Mouse (Mus musculus) kidney, embryonic 15.5 days (tissue): ENCODE results near the gene Tbc1d17. TPM values are rescaled to one million over a fixed set of nuclear protein-coding genes. Genes with fewer than 3 reads are reported as not detected.

Source experiments
- ATAC-seq: fragments of 200-750 bp; cut with Nextera tagmentation; replicated peaks from 2 replicates; pipeline ENCODE4 v1.8.0; 2017; ENCODE audit warnings: moderate TSS enrichment; ENCODE audit not compliant: low FRiP score
- H3K27ac ChIP-seq: fragments of 300-500 bp; sonication (generic); 2 replicates; pipeline ENCODE4 v1.5.1; 2015; ENCODE audit warnings: mild to moderate bottlenecking, inconsistent platforms
- H3K27me3 ChIP-seq: fragments of 300-500 bp; sonication (generic); 2 replicates; pipeline ENCODE4 v1.6.1; 2015; ENCODE audit warnings: inconsistent platforms
- H3K36me3 ChIP-seq: fragments of 300-500 bp; sonication (generic); 2 replicates; pipeline ENCODE4 v1.6.1; 2015; ENCODE audit warnings: inconsistent platforms
- H3K4me1 ChIP-seq: fragments of 300-500 bp; sonication (generic); 2 replicates; pipeline ENCODE4 v1.6.1; 2015; ENCODE audit warnings: inconsistent platforms
- H3K4me2 ChIP-seq: fragments of 300-500 bp; sonication (generic); 2 replicates; pipeline ENCODE4 v1.6.1; 2015; ENCODE audit warnings: moderate library complexity, mild to moderate bottlenecking, inconsistent platforms
- H3K4me3 ChIP-seq: fragments of 300-500 bp; sonication (generic); replicated peaks from 2 replicates; pipeline ENCODE4 v1.5.1; 2015; ENCODE audit warnings: mild to moderate bottlenecking, inconsistent platforms
- H3K9ac ChIP-seq: fragments of 300-500 bp; sonication (generic); 2 replicates; pipeline ENCODE4 v1.6.1; 2015; ENCODE audit warnings: mild to moderate bottlenecking, inconsistent platforms
- H3K9me3 ChIP-seq: fragments of 300-500 bp; sonication (generic); replicated peaks from 2 replicates; pipeline ENCODE4 v1.6.1; 2016; ENCODE audit warnings: inconsistent platforms
- WGBS: fragments of 180-500 bp; shearing (Covaris S2); methylation state at CpG from one replicate; pipeline ENCODE4 v1.1.7; 2015; ENCODE audit warnings: mixed read lengths; 5-methylcytosine and 5-hydroxymethylcytosine counted together
- polyA plus RNA-seq: library from polyadenylated mRNA; unstranded; fragments of >200 nt; fragmentation: Nextera tagmentation; extraction: Ambion mirVana; gene quantifications from 2 replicates; pipeline ENCODE4 v1.2.1, GENCODE M21; 2015

Gene Tbc1d17
- polyA plus RNA-seq, 1 experiment from 2014 or later = 81.0 TPM

GRCm38 (mm10) chr7:44835373-44836015, 13.4 kb downstream of the Tbc1d17 start:
- Histone ChIP-seq H3K4me2 (no peak overlapping the region), H3K9ac (no peak overlapping the region), H3K4me3 (no peak overlapping the region), H3K4me1 (peaks cover 29% of the 10 kb centered on the region), H3K27ac (no peak overlapping the region), H3K27me3 (peaks cover 19% of the 10 kb centered on the region), H3K9me3 (no peaks in the 10 kb centered on the region), H3K36me3 (peaks cover 21% of the 10 kb centered on the region)
- ATAC-seq = no peak
- 85% methylated on average over 1 of the region's 1 CpGs for WGBS

DNA sequence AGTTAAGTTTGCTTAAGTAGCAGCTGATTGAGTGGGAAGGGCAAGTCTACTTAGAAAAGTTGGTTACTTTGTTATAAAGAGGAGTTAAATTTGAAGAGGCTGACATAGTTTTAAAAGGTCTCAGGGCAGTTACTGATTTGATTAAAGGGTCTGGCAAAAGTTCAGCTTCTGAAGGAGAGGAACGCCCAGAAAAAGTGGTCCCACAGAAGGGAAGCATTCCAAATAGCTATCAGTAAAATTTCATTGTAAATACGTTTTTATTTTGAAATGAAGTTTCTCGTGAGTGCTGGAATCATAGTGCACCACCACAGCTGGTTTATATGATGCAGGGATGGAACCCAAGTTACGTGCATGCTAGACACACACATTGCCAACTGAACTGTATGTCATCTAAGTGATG, 16.1 kb downstream of the Tbc1d17 start:
- Histone ChIP-seq H3K36me3 (peaks cover 47% of the 10 kb centered on the region), H3K4me3 (no peak overlapping the region), H3K9me3 (no peaks in the 10 kb centered on the region), H3K4me1 (peaks cover 13% of the 10 kb centered on the region), H3K9ac (no peak overlapping the region), H3K4me2 (no peak overlapping the region), H3K27ac (no peak overlapping the region), H3K27me3 (no peaks in the 10 kb centered on the region)
- no peak for ATAC-seq
- WGBS = 60% methylated on average over 4 of the region's 4 CpGs

GRCm38 (mm10) chr7:44828706-44829105, 20.2 kb downstream of the Tbc1d17 start:
- no peak overlapping the region for H3K4me3 ChIP-seq
- H3K4me1 ChIP-seq = peaks cover 9% of the 10 kb centered on the region
- no peak overlapping the region for H3K9ac ChIP-seq
- H3K27me3 ChIP-seq = no peaks in the 10 kb centered on the region
- no peak overlapping the region for H3K27ac ChIP-seq
- 96% methylated on average over 5 of the region's 5 CpGs for WGBS
- peaks cover 57% of the 10 kb centered on the region for H3K36me3 ChIP-seq
- no peak overlapping the region for H3K4me2 ChIP-seq
- no peak for ATAC-seq
- no peaks in the 10 kb centered on the region for H3K9me3 ChIP-seq

- Histone ChIP-seq H3K27me3 (no peaks in the 10 kb centered on the region), H3K36me3 (peaks cover 54% of the 10 kb centered on the region), H3K27ac (no peak overlapping the region), H3K9ac (no peak overlapping the region), H3K4me3 (no peak overlapping the region), H3K4me1 (peaks cover 20% of the 10 kb centered on the region), H3K4me2 (no peak overlapping the region), H3K9me3 (no peaks in the 10 kb centered on the region)
- 70% methylated on average over 3 of the region's 3 CpGs for WGBS
- ATAC-seq = no peak
Measured at GRCm38 (mm10) chr7:44826771-44827170, 22.1 kb downstream of the Tbc1d17 start.

DNA sequence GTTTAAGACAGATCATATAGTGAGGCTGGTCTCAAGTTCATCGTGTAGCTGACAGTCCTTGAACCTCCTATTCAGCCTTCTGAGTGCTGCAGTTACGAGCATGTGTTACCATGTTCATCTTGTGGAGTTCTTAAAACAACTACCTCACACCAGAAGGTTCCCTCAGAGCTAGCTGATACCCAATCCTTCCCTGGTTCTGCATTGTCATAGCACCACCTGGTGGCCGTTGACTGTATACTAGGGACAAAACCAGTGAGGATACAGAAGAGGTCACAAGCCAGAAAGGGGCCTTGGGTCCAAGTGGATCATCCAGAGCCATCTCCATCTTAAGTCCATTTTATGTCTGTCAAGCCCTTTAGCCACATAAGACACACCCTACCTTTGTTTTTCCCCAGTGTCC, 24.0 kb downstream of the Tbc1d17 start:
- peaks cover 37% of the 10 kb centered on the region for H3K4me1 ChIP-seq
- H3K4me2 ChIP-seq = no peak overlapping the region
- no peaks in the 10 kb centered on the region for H3K9me3 ChIP-seq
- no peaks in the 10 kb centered on the region for H3K27me3 ChIP-seq
- WGBS = 14% methylated on average over 3 of the region's 3 CpGs
- peaks cover 35% of the 10 kb centered on the region for H3K36me3 ChIP-seq
- H3K9ac ChIP-seq = no peak overlapping the region
- 0 out of 2 replicates have a peak, but pooled peaks have one; percentile 35 for ATAC-seq
- no peak overlapping the region for H3K27ac ChIP-seq
- no peak overlapping the region for H3K4me3 ChIP-seq

GRCm38 (mm10) chr7:44823409-44823808, 25.5 kb downstream of the Tbc1d17 start:
- no peak overlapping the region for H3K4me2 ChIP-seq
- H3K9me3 ChIP-seq = no peaks in the 10 kb centered on the region
- no peak overlapping the region for H3K9ac ChIP-seq
- H3K36me3 ChIP-seq = peaks cover 20% of the 10 kb centered on the region
- peaks cover 52% of the 10 kb centered on the region for H3K4me1 ChIP-seq
- no peak for ATAC-seq
- WGBS = 46% methylated on average over 7 of the region's 7 CpGs
- no peak overlapping the region for H3K4me3 ChIP-seq
- H3K27ac ChIP-seq = no peak overlapping the region
- no peaks in the 10 kb centered on the region for H3K27me3 ChIP-seq

GRCm38 (mm10) chr7:44821666-44822448, 27.0 kb downstream of the Tbc1d17 start:
- Histone ChIP-seq H3K4me1 (peaks cover 64% of the 10 kb centered on the region), H3K27ac (no peak overlapping the region), H3K36me3 (peaks cover 10% of the 10 kb centered on the region; the same call in 1 of the 2 replicates), H3K4me3 (no peak overlapping the region), H3K27me3 (no peaks in the 10 kb centered on the region), H3K9ac (no peak overlapping the region), H3K9me3 (no peaks in the 10 kb centered on the region), H3K4me2 (no peak overlapping the region)
- WGBS = 78% methylated on average over 7 of the region's 7 CpGs
- no peak for ATAC-seq

GRCm38 (mm10) chr7:44820525-44820924, 28.4 kb downstream of the Tbc1d17 start:
- Histone ChIP-seq H3K4me1 (peaks cover 64% of the 10 kb centered on the region), H3K4me3 (no peak overlapping the region), H3K9ac (no peak overlapping the region)

GRCm38 (mm10) chr7:44819863-44820262, 29.0 kb downstream of the Tbc1d17 start:
- Histone ChIP-seq H3K9me3 (no peaks in the 10 kb centered on the region), H3K4me1 (peaks cover 69% of the 10 kb centered on the region), H3K4me3 (no peak overlapping the region), H3K9ac (peak overlapping the region; percentile 9; the same call in 1 of the 2 replicates), H3K36me3 (peaks cover 4% of the 10 kb centered on the region; the same call in 1 of the 2 replicates), H3K4me2 (peak overlapping the region; percentile 77), H3K27me3 (no peaks in the 10 kb centered on the region), H3K27ac (no peak overlapping the region)
- WGBS = 59% methylated on average over 5 of the region's 5 CpGs
- ATAC-seq = no peak

More at GRCm38 (mm10) chr7:44820525-44820924, 28.4 kb downstream of the Tbc1d17 start:
- no peak overlapping the region for H3K4me2 ChIP-seq
- ATAC-seq = no peak
- no peaks in the 10 kb centered on the region for H3K9me3 ChIP-seq
- H3K27me3 ChIP-seq = no peaks in the 10 kb centered on the region
- H3K36me3 ChIP-seq = peaks cover 6% of the 10 kb centered on the region; the same call in 1 of the 2 replicates
- WGBS = 83% methylated on average over 3 of the region's 3 CpGs
- H3K27ac ChIP-seq = no peak overlapping the region

- Histone ChIP-seq H3K36me3 (peaks cover 4% of the 10 kb centered on the region), H3K4me2 (peak overlapping the region; percentile 77), H3K27ac (0 out of 2 replicates have a peak overlapping the region, but pooled peaks have one; percentile 32), H3K4me3 (peak overlapping the region; percentile 86; the same call in 1 of the 2 replicates), H3K9ac (peak overlapping the region; percentile 37; the same call in 1 of the 2 replicates), H3K4me1 (peaks cover 69% of the 10 kb centered on the region), H3K9me3 (no peaks in the 10 kb centered on the region), H3K27me3 (no peaks in the 10 kb centered on the region)
- no peak for ATAC-seq
- WGBS = 88% methylated on average over 2 of the region's 2 CpGs
Measured at GRCm38 (mm10) chr7:44819391-44819790, 29.5 kb downstream of the Tbc1d17 start.

GRCm38 (mm10) chr7:44818751-44819235, 30.1 kb downstream of the Tbc1d17 start:
- Histone ChIP-seq H3K36me3 (peaks cover 9% of the 10 kb centered on the region), H3K4me3 (peak overlapping the region; percentile 86), H3K9me3 (no peaks in the 10 kb centered on the region), H3K9ac (peak overlapping the region; percentile 37), H3K27ac (peak overlapping the region; percentile 32; the same call in 1 of the 2 replicates), H3K27me3 (no peaks in the 10 kb centered on the region), H3K4me1 (peaks cover 67% of the 10 kb centered on the region), H3K4me2 (peak overlapping the region; percentile 77)
- no peak for ATAC-seq
- WGBS = 41% methylated on average over 6 of the region's 6 CpGs

- Histone ChIP-seq H3K9me3 (no peaks in the 10 kb centered on the region), H3K9ac (peak overlapping the region; percentile 90), H3K36me3 (peaks cover 14% of the 10 kb centered on the region), H3K27me3 (no peaks in the 10 kb centered on the region), H3K4me1 (peaks cover 61% of the 10 kb centered on the region), H3K4me3 (peak overlapping the region; percentile 86), H3K27ac (peak overlapping the region; percentile 98; the same call in 1 of the 2 replicates), H3K4me2 (peak overlapping the region; percentile 77)
- ATAC-seq = no peak
- 36% methylated on average over 2 of the region's 2 CpGs for WGBS
Measured at GRCm38 (mm10) chr7:44818164-44818563, 30.7 kb downstream of the Tbc1d17 start.
